Mouse (Mus musculus) lung, postnatal 25 days (tissue): ENCODE data around the gene Olfr1394.
"Not testable (repeated sequence)": the region's sequence is repeated elsewhere in the genome, so short reads cannot be mapped to it uniquely, and the experiment has no call there.

Source experiments
- DNase-seq: peaks from one replicate; pipeline ENCODE4 v3.0.0; 2022; ENCODE audit warnings: low spot score

Gene Olfr1394

GRCm38 (mm10) chr11:49154077-49154476 lies at the start of gene Olfr1394:
TSS of gene Olfr1394 (plus strand) at chr11:49154377.
- no peak for DNase-seq

GRCm38 (mm10) chr11:49105752-49106151 lies 48.4 kb upstream of the Olfr1394 start:
- no peak for DNase-seq

- no peak for DNase-seq
Measured at GRCm38 (mm10) chr11:49107650-49108537, 46.3 kb upstream of the Olfr1394 start.

- no peak for DNase-seq
Measured at GRCm38 (mm10) chr11:49108833-49109232, 45.3 kb upstream of the Olfr1394 start.

- no peak for DNase-seq
Measured at GRCm38 (mm10) chr11:49111000-49111399, 43.2 kb upstream of the Olfr1394 start.

- DNase-seq, result no peak
Measured at GRCm38 (mm10) chr11:49112624-49113219, 41.5 kb upstream of the Olfr1394 start.

GRCm38 (mm10) chr11:49114158-49114557 lies 40.0 kb upstream of the Olfr1394 start:
- no peak for DNase-seq

GRCm38 (mm10) chr11:49114774-49115173 lies 39.4 kb upstream of the Olfr1394 start, which contains the start of gene Olfr1396:
TSS of gene Olfr1396 (minus strand) at chr11:49114874.
- no peak for DNase-seq

- no peak for DNase-seq
Measured at GRCm38 (mm10) chr11:49119635-49120034, 34.5 kb upstream of the Olfr1394 start.

GRCm38 (mm10) chr11:49124169-49124568 lies 30.0 kb upstream of the Olfr1394 start:
- DNase-seq, result no peak

GRCm38 (mm10) chr11:49141974-49142373 lies 12.2 kb upstream of the Olfr1394 start, which contains the start of gene Olfr1395:
TSS of gene Olfr1395 (plus strand) at chr11:49142274.
- DNase-seq, result no peak

- no peak for DNase-seq
Measured at GRCm38 (mm10) chr11:49156821-49157814, 2.9 kb downstream of the Olfr1394 start.

- no peak for DNase-seq
Measured at GRCm38 (mm10) chr11:49168839-49169611, 14.8 kb downstream of the Olfr1394 start.

- DNase-seq, result peak; percentile 5
Measured at GRCm38 (mm10) chr11:49170576-49170975, 16.4 kb downstream of the Olfr1394 start.

- DNase-seq, result no peak
Measured at GRCm38 (mm10) chr11:49175345-49175744, 21.2 kb downstream of the Olfr1394 start.

- not testable (repeated sequence) for DNase-seq
Measured at GRCm38 (mm10) chr11:49176047-49176779, 22.0 kb downstream of the Olfr1394 start.

GRCm38 (mm10) chr11:49183172-49183571 lies 29.0 kb downstream of the Olfr1394 start:
- DNase-seq, result no peak

- DNase-seq, result no peak
Measured at GRCm38 (mm10) chr11:49186452-49186851, 32.3 kb downstream of the Olfr1394 start.

- no peak for DNase-seq
Measured at GRCm38 (mm10) chr11:49186955-49187488, 32.8 kb downstream of the Olfr1394 start, which contains the start of gene Btnl9. TSS of gene Btnl9 (minus strand) at chr11:49187159.

- DNase-seq, result no peak
Measured at GRCm38 (mm10) chr11:49187701-49188100, 33.5 kb downstream of the Olfr1394 start.
